Mouse (Mus musculus) CH12.LX (cell line): ENCODE measurements around the gene Dnajc15.

Experiments
- CTCF ChIP-seq, 2 experiments: IDR thresholded peaks in 1 of 2; conservative IDR thresholded peaks in 1 of 2; 2 replicates each; pipeline ENCODE4 v1.5.1; 2011 to 2012; ENCODE audit warnings: low read depth in 2 of 2, low read length in 2 of 2, improper control_type of control experiment in 1 of 2, inconsistent platforms in 1 of 2, mild to moderate bottlenecking in 1 of 2, moderate library complexity in 1 of 2
- EP300 ChIP-seq: IDR thresholded peaks from 2 replicates; pipeline ENCODE4 v1.6.1; 2011; ENCODE audit warnings: low read length, improper control_type of control experiment
- ETS1 ChIP-seq: conservative IDR thresholded peaks from 2 replicates; pipeline ENCODE4 v1.6.1; 2012; ENCODE audit warnings: low read depth, mild to moderate bottlenecking, inconsistent platforms, low read length, improper control_type of control experiment, moderate library complexity
- GABPA ChIP-seq: IDR thresholded peaks from 2 replicates; pipeline ENCODE4 v1.6.1; 2012; ENCODE audit warnings: low read depth, low read length, improper control_type of control experiment, inconsistent platforms; ENCODE audit not compliant: insufficient replicate concordance
- MAZ ChIP-seq: IDR thresholded peaks from 2 replicates; pipeline ENCODE4 v1.6.1; 2012; ENCODE audit warnings: low read depth, mild to moderate bottlenecking, inconsistent platforms, low read length, improper control_type of control experiment, moderate library complexity
- MYC ChIP-seq: IDR thresholded peaks from 2 replicates; pipeline ENCODE4 v1.6.1; 2011; ENCODE audit warnings: low read depth, mild to moderate bottlenecking, improper control_type of control experiment, low read length
- PAX5 ChIP-seq: IDR thresholded peaks from 2 replicates; pipeline ENCODE4 v1.6.1; 2012; ENCODE audit warnings: low read length, inconsistent platforms, mixed read lengths
- POLR2A ChIP-seq: IDR thresholded peaks from 2 replicates; pipeline ENCODE4 v1.6.1; 2011; ENCODE audit warnings: low read depth, mild to moderate bottlenecking, improper control_type of control experiment, low read length
- TBP ChIP-seq: conservative IDR thresholded peaks from 2 replicates; pipeline ENCODE4 v1.6.1; 2011; ENCODE audit warnings: low read depth, low read length, improper control_type of control experiment
- TCF12 ChIP-seq: IDR thresholded peaks from 2 replicates; pipeline ENCODE4 v1.6.1; 2014; ENCODE audit warnings: low read depth, mild to moderate bottlenecking, inconsistent platforms, low read length, improper control_type of control experiment
- USF1 ChIP-seq: IDR thresholded peaks from 2 replicates; pipeline ENCODE4 v1.6.1; 2014; ENCODE audit warnings: low read depth, mild to moderate bottlenecking, inconsistent platforms, low read length, improper control_type of control experiment
- USF2 ChIP-seq: conservative IDR thresholded peaks from 2 replicates; pipeline ENCODE4 v1.6.1; 2011; ENCODE audit warnings: low read depth, low read length, improper control_type of control experiment
- ZMIZ1 ChIP-seq: IDR thresholded peaks from 2 replicates; pipeline ENCODE4 v1.6.1; 2012; ENCODE audit warnings: low read depth, mild to moderate bottlenecking, inconsistent platforms, low read length, improper control_type of control experiment

DNA sequence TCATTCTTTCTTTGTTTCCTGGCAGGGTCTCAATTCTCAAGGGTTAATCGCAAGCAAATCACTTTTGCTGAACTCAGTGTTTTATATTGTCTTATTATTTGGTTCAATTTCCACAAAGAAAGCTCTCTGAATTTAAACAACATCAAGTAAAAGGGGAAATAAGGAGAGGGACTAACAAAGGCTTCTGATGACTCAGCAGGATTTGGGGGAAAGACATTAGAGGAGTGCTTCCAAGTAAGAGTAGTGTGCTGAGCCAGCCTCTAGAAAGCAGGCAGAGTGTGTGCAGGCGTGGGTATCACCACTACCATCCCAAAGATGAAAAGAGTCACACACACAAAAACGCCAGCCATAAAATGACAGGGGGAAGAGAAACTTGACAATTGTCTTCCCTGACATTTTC is 10.9 kb downstream of the Dnajc15 start:
- TF ChIP-seq ETS1 (no peak), CTCF (conservative IDR thresholded peaks at IDR 0.05 in 1 of 2, IDR thresholded peaks at IDR 0.05 in 1 of 2; ENCODE audit: low read depth in 2 of 2, low read length in 2 of 2) (no peak), USF2 (no peak), TBP (no peak), USF1 (no peak), ZMIZ1 (no peak), MYC (no peak), EP300 (no peak), GABPA (no peak), TCF12 (no peak), MAZ (no peak), PAX5 (no peak), POLR2A (no peak)
